Mouse (Mus musculus): ENCODE measurements around the gene Nfkbil1. TPM values are rescaled to one million over a fixed set of nuclear protein-coding genes. Genes with fewer than 3 reads are reported as not detected.

Gene Nfkbil1
- polyA plus RNA-seq, 1 experiment, result 7.9 TPM

DNA sequence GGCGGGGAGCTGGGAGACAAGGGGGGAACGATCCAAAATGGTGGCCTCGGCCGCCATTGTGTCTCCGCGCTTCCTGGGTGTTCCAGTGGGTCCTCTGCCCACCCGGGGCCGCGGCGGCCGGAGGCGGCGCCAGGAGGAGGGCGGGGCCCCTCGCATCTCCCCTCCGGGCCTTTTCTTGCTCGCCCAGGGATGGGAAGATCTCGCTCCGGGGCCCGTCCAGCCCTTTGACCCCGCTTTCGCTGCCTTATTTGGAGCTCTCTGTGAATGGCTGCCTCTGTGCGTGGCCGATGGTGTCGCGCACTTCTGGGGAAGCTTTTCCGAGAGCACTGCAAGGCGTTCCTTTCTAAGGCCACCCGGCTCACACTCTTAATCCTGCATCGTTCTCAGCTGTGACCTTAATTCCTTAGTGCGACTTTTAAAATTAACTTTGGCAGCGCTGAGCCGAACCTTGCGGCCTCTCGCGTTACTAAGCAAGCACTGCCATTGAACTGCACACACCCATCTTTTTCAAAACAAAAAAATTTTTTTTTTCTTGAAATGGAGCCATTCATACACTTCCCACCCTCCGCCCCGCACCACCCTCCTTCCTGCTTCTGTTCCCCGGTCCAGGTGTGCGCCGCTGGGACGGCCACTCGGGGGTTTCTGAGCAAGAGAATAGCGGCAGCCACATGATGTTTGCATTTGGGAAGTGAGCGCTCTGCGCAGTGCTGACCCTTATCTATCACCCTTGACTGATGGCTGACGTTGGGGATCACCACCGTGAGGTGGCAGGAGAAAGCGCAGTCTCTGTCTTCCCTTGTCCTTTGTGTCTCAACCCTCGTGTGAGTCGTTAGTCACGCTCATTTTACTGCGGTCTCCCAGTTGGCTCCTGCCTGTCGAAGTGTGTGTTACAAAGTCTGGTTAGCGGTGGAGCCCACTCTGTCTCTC lies 6.7 kb upstream of the Nfkbil1 start:
- Histone ChIP-seq H3K4me3 (ENCODE audit: low read depth, low read length) (peak overlapping the region; percentile 99), H3K9ac (ENCODE audit: low read depth, poor library complexity, severe bottlenecking) (peak overlapping the region; percentile 95), H3K27ac (ENCODE audit: insufficient read depth, low read length) (peak overlapping the region; percentile 48), H3K27me3 (ENCODE audit: control insufficient read depth, insufficient read depth, low read length, poor library complexity, severe bottlenecking) (no peaks in the 10 kb centered on the region), H3K36me3 (ENCODE audit: control insufficient read depth, insufficient read depth, low read length, poor library complexity, severe bottlenecking) (peaks cover 44% of the 10 kb centered on the region), H3K9me3 (replicated peaks; ENCODE audit: control insufficient read depth, insufficient read depth, low read length, poor library complexity, severe bottlenecking) (no peaks in the 10 kb centered on the region), H3K4me1 (ENCODE audit: control insufficient read depth, insufficient read depth, low read length) (peaks cover 2% of the 10 kb centered on the region)
- no peak for TF ChIP-seq POLR2A (IDR thresholded peaks at IDR 0.05; ENCODE audit: insufficient read depth, low read length)

DNA sequence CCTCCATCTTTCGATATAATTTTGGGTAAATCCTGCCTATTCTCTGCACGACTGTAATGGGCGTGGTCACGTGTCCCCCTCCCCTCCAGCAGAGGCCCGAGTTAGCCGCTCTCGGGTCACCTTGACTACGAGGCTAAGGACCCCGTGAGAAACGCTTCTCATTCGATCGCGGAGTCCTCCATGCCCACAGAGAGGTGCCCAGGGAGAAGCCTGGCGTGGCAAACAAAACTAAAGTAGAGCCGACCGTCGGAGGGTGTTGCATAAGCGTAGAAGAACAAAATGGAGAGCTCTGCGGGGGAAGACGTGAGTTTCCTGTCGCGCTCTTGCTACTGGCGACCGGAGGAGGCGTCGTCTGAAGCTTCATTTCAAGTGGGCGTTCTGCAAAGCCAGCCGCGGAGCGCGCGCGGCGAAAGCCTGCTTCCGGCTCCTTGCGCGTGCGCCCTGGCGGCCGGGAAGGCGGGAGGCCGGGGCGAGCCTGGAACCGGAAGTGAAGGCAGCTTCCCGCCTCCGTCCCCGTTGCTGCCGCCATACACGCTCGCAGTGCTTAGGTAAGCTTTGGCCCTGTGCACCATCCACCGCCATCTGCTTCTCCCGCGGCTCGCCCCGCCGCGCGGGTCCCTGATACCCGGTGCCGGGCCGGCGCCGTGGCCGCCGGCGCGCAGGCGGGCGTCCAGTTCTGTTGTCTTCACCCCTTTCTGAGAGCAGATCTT lies 5.9 kb upstream of the Nfkbil1 start, which contains the start of gene Ddx39b:
TSS of gene Ddx39b (plus strand) at position 442 of the 710 bp plus-strand sequence.
- Histone ChIP-seq H3K9ac (ENCODE audit: low read depth, poor library complexity, severe bottlenecking) (peak within 1 kb of the TSS; percentile 95), H3K9me3 (replicated peaks; ENCODE audit: control insufficient read depth, insufficient read depth, low read length, poor library complexity, severe bottlenecking) (no peaks in the 10 kb centered on the region), H3K27ac (ENCODE audit: insufficient read depth, low read length) (peak within 1 kb of the TSS; percentile 59), H3K36me3 (ENCODE audit: control insufficient read depth, insufficient read depth, low read length, poor library complexity, severe bottlenecking) (peaks cover 36% of the 10 kb centered on the region), H3K4me1 (ENCODE audit: control insufficient read depth, insufficient read depth, low read length) (no peaks in the 10 kb centered on the region), H3K27me3 (ENCODE audit: control insufficient read depth, insufficient read depth, low read length, poor library complexity, severe bottlenecking) (no peaks in the 10 kb centered on the region), H3K4me3 (ENCODE audit: low read depth, low read length) (peak within 1 kb of the TSS; percentile 99)
- TF ChIP-seq POLR2A (IDR thresholded peaks at IDR 0.05; ENCODE audit: insufficient read depth, low read length) (peak; percentile 40), EP300 (IDR thresholded peaks at IDR 0.05; ENCODE audit: insufficient read depth, low read depth, low read length) (no peak), CTCF (IDR thresholded peaks at IDR 0.05; ENCODE audit: low read depth, low read length) (no peak)

DNA sequence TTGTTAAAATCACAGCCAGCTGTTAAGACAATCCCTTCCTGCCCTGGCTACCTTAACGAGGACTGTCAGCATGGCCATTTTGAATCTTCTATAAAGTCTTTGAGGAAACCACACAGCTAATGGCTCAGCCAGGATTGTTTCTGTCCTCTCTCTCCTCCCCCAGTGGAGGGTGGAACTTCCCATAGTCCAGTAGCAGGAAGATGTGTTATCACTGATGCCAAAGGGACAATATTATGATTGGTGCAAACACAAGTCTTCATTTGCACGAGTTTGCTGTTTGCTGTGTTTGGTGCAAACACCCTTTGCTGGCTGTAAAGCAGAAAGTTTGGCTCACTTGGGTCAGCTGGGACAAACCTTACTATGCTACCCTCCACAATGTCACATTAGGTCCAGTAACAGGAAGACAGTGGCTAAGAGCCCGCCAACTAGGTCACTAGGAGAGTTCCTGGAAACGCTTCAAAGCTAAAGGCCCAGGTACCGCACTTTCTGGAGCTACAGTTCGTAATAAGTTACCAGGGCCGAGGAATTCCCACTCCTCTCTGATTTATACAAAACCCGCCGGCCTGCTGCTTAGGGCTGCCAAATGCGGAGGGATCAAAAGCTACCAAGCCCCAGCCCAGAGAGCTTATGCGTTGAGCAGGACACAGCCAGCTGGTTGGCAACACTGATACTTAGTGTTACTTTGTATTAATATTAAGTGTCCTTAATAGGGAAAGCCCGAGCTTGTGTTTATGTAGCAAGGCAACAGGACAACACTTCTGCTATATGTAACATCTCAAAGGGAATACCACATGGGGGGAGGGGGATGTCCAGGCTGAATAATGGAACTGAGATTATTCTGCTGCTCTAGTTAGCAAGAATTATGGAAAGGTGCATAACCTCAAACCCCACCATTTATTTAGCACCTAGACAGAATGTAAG lies 5.1 kb upstream of the Nfkbil1 start:
- Histone ChIP-seq H3K27ac (ENCODE audit: insufficient read depth, low read length) (peak overlapping the region; percentile 17; the same call in 1 of the 2 replicates), H3K9ac (ENCODE audit: low read depth, poor library complexity, severe bottlenecking) (peak overlapping the region; percentile 95), H3K4me3 (ENCODE audit: low read depth, low read length) (peak overlapping the region; percentile 56), H3K4me1 (ENCODE audit: control insufficient read depth, insufficient read depth, low read length) (no peaks in the 10 kb centered on the region), H3K36me3 (ENCODE audit: control insufficient read depth, insufficient read depth, low read length, poor library complexity, severe bottlenecking) (peaks cover 28% of the 10 kb centered on the region), H3K9me3 (replicated peaks; ENCODE audit: control insufficient read depth, insufficient read depth, low read length, poor library complexity, severe bottlenecking) (no peaks in the 10 kb centered on the region), H3K27me3 (ENCODE audit: control insufficient read depth, insufficient read depth, low read length, poor library complexity, severe bottlenecking) (no peaks in the 10 kb centered on the region)
- TF ChIP-seq POLR2A (IDR thresholded peaks at IDR 0.05; ENCODE audit: insufficient read depth, low read length), result no peak
- TF ChIP-seq CTCF (IDR thresholded peaks at IDR 0.05; ENCODE audit: low read depth, low read length), result no peak

DNA sequence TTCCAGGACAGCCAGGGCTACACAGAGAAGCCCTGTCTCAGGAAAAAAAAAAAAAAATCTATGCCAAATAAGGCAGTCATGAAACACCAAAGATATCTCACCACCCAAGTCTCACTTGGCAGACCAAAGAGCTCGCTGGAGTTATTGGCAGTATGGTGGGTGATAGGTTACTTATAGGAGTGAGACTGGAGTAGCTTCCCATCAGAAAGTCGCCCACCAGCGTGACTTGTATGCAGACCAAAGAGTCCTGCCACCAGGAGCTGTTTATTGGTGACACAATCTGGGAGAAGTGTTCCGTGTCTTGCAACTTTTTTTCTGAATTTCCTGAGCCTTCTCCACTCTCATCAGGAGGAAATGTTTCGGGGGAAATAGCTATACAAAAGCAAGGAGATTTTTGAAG lies 4.1 kb upstream of the Nfkbil1 start:
- no peak overlapping the region for H3K4me3 ChIP-seq (ENCODE audit: low read depth, low read length)

DNA sequence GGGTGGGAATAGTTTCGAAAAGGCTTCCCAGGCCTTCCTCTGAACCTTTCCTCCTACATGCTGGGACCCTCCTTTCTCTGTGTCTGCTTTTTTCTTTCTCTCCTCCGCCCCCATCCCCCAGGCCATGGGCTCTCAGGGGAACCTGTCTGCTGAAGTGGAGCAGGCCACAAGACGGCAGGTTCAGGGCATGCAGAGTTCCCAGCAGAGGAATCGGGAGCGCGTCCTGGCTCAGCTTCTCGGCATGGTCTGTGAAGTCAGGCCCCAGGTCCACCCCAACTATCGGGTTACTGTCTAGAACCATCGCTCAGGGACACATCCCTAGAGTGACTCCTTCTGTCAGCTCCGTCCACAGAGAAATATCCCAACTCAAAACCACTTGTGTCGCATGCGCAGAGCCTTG lies 1.9 kb upstream of the Nfkbil1 start:
- H3K4me3 ChIP-seq (ENCODE audit: low read depth, low read length), result no peak overlapping the region
- no peak overlapping the region for H3K9ac ChIP-seq (ENCODE audit: low read depth, poor library complexity, severe bottlenecking)
- H3K36me3 ChIP-seq (ENCODE audit: control insufficient read depth, insufficient read depth, low read length, poor library complexity, severe bottlenecking), result no peaks in the 10 kb centered on the region
- H3K4me1 ChIP-seq (ENCODE audit: control insufficient read depth, insufficient read depth, low read length), result no peaks in the 10 kb centered on the region
- H3K9me3 ChIP-seq (replicated peaks; ENCODE audit: control insufficient read depth, insufficient read depth, low read length, poor library complexity, severe bottlenecking), result no peaks in the 10 kb centered on the region
- H3K27ac ChIP-seq (ENCODE audit: insufficient read depth, low read length), result no peak overlapping the region
- TF ChIP-seq POLR2A (IDR thresholded peaks at IDR 0.05; ENCODE audit: insufficient read depth, low read length) (no peak), CTCF (IDR thresholded peaks at IDR 0.05; ENCODE audit: low read depth, low read length) (no peak), EP300 (IDR thresholded peaks at IDR 0.05; ENCODE audit: insufficient read depth, low read depth, low read length) (no peak)
- H3K27me3 ChIP-seq (ENCODE audit: control insufficient read depth, insufficient read depth, low read length, poor library complexity, severe bottlenecking), result no peaks in the 10 kb centered on the region

More for the DNA sequence above, 4.1 kb upstream of the Nfkbil1 start:
- Histone ChIP-seq H3K27me3 (ENCODE audit: control insufficient read depth, insufficient read depth, low read length, poor library complexity, severe bottlenecking) (no peaks in the 10 kb centered on the region), H3K9me3 (replicated peaks; ENCODE audit: control insufficient read depth, insufficient read depth, low read length, poor library complexity, severe bottlenecking) (no peaks in the 10 kb centered on the region), H3K4me1 (ENCODE audit: control insufficient read depth, insufficient read depth, low read length) (no peaks in the 10 kb centered on the region), H3K36me3 (ENCODE audit: control insufficient read depth, insufficient read depth, low read length, poor library complexity, severe bottlenecking) (peaks cover 18% of the 10 kb centered on the region), H3K27ac (ENCODE audit: insufficient read depth, low read length) (no peak overlapping the region), H3K9ac (ENCODE audit: low read depth, poor library complexity, severe bottlenecking) (no peak overlapping the region)
- TF ChIP-seq CTCF (IDR thresholded peaks at IDR 0.05; ENCODE audit: low read depth, low read length) (no peak), EP300 (IDR thresholded peaks at IDR 0.05; ENCODE audit: insufficient read depth, low read depth, low read length) (no peak), POLR2A (IDR thresholded peaks at IDR 0.05; ENCODE audit: insufficient read depth, low read length) (no peak)
